Mouse (Mus musculus) lung, postnatal 36 days (tissue): ENCODE data around the gene Plp1.

Experiments used
- DNase-seq: peaks from one replicate; pipeline ENCODE4 v3.0.0; 2022; ENCODE audit warnings: mixed read lengths

The Plp1 gene

DNA sequence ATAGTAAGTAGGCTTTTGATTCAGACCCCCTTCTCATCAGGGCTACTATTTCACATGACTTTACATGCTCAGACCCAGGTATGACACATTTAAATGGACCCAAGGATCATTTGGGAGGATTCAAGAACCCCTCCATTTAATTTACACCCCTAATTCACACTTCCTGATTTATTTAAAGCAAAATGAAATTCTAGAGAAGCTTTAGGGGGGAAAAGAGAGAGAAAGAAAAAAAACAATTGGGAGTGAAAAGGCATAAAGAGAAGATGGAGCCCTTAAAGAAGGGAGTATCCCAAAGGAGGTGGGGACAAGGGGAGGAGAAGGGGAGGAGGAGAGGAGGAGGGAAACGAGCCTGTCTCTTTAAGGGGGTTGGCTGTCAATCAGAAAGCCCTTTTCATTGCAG, at the start of gene Plp1:
TSS of gene Plp1 (plus strand) at position 301 of the 400 bp plus-strand sequence.
- DNase-seq = no peak

DNA sequence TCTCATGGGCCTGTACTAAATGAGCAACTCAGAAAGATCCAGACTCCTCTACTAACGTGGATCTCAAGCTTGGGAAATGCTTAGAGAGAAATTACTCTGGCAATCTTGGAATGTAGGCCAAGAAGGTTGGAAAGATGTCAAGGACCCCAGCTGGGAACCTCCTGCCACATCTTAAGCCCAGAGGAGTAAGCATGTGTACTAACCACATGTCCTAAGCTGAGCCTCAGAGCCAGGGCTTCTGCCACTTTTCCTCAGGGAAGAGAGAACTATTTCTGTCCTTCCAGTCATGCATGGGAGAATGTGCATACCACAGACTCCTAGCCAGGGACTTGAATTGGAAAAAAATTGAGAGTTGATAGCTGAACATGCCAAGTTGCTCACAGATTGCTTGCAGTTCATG, 49.4 kb upstream of the Plp1 start:
- DNase-seq = peak; percentile 18

DNA sequence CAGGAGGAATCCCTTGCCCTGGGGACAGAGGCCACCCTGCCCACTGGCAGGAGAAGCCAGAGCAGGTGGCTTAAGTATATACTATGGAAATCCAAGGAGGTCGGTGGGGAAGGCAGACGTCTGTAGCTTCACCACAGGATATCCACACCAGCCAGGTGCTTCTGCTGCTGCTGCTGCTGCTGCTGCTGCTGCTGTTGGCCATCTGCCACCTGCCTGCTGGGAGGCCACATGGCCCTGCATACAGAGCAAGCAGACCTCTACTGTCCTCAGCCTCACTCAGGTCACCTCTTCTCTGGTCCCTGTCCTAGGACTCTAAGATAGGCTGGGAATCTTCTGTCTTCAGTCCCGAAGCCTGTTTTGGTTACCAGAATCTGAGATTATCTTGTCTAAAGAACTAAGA, 44.4 kb upstream of the Plp1 start:
- DNase-seq = no peak

DNA sequence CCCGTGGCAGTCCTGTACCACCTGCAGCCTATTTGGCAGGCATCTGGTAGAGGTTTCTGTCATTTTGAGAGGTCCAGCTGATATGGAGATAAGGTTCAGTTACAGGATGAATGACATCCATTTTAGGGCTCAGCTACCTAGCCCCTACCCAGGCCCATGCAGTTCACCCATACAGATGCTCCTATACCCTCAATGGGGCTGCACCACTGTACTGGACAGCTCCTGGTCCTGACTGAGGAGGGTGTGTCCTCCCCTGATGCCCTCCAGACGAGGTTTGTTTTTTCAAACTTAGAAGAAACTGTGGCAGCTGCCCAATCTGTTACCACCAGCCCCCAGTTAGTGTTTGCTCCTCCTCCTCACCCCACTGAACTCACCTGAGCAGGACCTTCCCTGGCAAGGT, 43.2 kb upstream of the Plp1 start:
- DNase-seq = no peak

DNA sequence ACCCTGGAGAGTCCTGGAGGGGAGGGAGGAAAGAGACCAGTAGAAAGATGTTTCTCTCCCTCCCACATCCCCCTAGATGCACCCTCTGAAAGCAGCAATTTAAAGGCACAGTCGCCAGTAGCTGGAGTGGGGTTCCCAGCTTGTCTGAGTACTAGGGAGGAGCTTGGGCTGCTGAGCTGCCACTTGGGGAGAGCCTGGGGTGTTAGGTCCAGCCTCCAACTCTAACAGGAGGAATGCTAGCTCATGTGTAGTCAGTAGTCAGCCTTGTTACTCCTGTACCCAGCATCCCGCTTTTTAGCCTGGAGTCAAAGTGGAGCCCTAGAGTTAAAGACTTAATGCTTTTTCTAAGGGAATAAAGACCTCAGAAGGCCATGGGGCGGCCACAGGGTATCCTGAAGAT, 42.4 kb upstream of the Plp1 start, which contains the start of gene Glra4:
TSS of gene Glra4 (minus strand) at position 101 of the 400 bp plus-strand sequence.
- no peak for DNase-seq

DNA sequence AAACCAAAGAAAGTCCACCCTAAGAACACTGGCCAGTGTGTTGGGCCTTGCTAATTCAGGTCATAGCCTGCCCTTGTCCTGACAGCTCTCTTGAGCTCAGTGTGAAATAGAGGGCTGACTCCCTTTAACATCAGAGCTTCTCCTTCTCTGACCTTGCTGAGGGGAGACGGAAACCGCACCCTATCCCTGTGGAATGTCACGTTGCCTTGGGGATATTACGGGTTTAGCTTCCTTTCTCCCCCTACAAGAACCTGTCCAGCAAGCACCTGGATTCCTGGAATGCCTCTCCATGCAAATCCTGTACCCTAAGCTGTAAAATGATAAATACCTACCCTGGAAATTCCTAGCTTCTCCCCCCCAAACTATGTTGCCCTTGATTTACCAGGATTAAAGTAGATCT, 33.0 kb upstream of the Plp1 start:
- DNase-seq = no peak

DNA sequence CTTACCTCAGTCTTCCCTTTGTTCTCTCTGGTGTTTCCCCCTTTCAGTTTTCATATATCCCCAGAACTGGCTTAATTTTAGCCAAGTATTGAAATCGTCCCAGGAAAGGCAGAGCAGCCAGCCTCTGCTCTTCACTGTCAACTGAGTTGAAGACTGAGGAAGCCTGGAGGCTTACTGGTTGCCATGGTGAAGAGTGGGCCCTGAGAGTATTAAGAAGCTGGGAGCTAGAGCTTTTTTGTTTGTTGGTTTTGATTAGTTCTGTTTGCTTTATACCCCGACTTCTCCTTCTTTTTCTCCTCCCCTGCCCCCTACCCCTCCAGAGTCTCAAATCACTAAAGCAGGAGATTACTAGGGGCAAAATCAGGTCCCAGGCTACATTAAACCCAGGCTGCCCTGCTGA, 25.2 kb upstream of the Plp1 start:
- no peak for DNase-seq

DNA sequence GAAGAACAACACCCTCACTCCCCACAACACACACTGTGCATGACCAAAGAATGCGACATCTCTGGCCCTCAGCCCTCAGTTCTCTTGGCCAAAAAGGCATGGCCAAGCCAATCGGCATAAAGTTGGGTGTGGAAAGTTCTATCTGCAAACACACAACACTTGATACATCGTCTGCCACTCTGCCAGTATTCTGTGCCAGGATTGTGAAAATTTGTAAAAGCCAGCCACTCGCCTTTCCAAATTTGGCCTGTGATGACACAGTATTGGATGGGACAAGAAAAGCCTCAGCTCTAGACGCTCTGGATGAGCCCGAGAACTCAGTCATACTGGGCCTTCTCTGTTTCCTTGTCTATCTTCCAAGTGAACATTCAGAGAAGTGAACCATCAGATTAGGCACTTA, 2.7 kb upstream of the Plp1 start:
- DNase-seq = peak; percentile 10

DNA sequence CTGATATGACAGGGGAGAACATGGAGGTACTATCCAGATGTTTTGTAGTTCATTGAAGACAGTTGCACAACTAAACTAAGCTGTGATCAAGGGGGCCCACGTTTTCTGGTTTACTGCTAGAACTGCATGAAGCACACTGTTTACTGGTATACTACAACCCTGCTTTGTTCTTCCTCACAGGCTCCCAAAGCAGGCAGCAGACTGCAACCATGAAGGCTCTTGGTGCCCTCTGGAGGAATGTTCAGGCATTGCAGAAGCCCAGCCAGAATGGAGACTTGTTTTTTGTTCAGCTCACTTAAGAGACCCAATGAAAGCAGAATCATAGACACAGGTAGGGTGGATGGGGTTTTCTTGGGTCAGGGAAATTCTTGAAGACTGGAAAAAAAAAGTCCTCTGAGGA, 2.2 kb upstream of the Plp1 start:
- DNase-seq = peak; percentile 79

DNA sequence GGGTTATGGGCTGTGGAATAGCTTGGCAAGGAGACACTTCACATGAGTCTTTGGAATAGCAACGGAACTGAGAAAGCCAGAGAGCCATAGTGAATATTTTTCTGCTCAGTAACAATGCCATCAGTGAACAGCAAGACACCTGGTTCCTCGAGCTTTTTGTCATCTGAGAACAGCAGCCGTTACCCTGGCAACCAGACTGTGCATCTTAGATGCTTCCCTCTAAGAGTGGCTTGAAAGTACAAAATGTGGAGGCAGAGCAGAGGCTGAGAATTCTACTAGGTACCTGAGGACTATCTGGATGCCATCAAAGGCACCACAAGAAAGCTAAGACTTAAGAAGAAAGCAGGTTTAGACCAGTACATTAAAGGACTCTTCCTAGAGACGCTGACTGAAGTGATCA, 2.5 kb downstream of the Plp1 start:
- DNase-seq = no peak

DNA sequence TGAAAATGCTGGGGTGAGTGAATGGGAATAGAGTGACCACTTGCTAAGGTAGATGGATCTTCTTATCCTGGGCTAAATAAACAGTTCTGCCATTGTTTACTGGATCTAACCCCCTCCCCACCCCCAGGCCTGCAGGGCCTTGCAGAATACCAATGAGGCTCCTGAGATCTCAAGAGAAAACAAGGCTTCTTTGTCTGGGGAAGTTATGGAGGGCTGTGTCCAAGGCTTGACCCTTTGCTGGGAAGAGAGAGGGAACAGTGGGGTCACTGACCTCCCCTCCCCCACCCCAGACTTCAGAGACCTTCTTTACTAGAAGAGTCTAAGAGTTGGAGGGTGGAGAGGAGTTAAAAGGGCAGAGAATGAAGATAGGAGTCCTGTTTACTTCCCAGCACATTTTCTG, 6.1 kb downstream of the Plp1 start:
- no peak for DNase-seq

DNA sequence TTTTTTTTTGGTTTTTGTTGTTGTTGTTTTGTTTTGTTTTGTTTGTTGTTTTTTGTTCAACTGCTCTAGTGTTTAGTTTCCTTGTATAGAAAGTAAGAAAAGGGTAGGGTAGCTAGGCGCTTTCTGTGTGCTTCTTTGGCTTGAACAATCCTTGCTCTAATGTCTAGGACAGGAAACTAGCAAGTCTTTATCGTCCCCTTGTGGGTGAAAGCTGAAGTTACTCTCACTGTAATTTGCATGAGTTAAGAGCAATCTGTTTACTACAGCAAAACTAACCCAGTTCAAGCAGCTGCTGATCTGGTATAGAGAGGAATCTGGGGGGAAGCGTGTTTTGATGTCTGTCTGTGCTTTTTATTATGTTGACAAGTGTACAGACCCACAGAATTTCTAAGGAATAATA, 27.8 kb downstream of the Plp1 start:
- DNase-seq = no peak

DNA sequence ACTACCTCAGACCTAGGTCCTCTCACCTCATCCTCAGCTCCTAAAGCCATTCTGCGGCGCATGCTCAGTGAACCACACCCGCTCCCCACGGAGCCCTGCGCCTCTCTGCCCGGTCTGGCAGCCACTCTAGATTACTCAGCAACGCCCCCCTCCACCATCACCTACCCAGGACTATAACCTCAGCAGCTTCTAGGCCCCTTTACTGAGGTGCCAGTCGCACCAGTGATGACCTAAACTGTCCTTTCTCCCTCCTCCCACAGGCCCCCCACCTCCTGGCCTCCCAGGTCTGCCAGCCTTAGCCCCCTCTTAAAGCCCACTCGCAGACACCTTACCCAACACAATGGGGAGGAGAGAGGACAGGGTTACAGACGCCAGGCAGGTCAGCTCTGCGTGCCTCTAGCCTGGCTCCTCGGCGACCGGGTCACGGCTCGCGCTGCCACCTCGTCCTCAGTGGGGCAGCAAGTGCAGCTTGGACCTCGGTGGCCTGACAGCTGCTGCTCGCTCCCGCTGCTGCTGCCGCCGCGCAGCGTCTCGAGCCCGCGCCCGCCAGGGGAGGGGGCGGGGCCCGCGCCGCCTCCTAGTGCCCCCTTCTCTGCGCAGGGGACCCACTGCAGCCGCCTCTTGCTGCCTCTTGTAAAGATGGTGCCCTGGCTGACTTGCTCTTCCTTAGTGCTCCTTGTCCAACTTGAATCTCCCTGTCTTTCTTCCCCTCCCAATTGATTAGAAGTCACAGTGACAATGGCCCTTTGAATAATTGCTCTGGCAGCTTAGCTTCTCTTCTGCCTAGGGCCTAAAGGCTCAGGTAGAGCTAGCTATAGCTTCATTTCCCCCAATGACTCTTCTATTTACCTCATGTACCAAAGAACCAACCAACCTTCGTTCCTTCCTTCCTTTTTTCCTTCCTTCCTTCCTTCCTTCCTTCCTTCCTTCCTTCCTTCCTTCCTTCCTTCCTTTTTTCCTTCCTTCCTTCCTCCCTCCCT, 45.9 kb downstream of the Plp1 start, which contains the start of gene Rab9b:
TSS of gene Rab9b (minus strand) at position 695 of the 980 bp plus-strand sequence.
- peak; percentile 1 for DNase-seq
